Mouse (Mus musculus) limb, embryonic 11.5 days (tissue): ENCODE measurements around the gene Zmynd12. TPM values are rescaled to one million over a fixed set of nuclear protein-coding genes. Genes with fewer than 3 reads are reported as not detected.
A peak's percentile ranks its signal among the peaks of the same experiment; 100 is the strongest.

ENCODE experiments used
- ATAC-seq: fragments of 200-750 bp; cut with Nextera tagmentation; 2 replicates; pipeline ENCODE4 v1.8.0; 2017; ENCODE audit warnings: low read depth; ENCODE audit not compliant: insufficient number of reproducible peaks, low FRiP score, low TSS enrichment
- DNase-seq: peaks from one replicate; pipeline ENCODE4 v3.0.0-alpha.2; 2015; ENCODE audit warnings: low spot score
- H3K27ac ChIP-seq: fragments of 300-500 bp; sonication (generic); replicated peaks from 2 replicates; pipeline ENCODE4 v1.5.1; 2014; ENCODE audit warnings: low read depth, mild to moderate bottlenecking, low read length
- H3K27me3 ChIP-seq: fragments of 300-500 bp; sonication (generic); 2 replicates; pipeline ENCODE4 v1.6.1; 2014; ENCODE audit warnings: mild to moderate bottlenecking, low read length, mixed read lengths; ENCODE audit not compliant: control insufficient read depth, insufficient read depth
- H3K36me3 ChIP-seq: fragments of 300-500 bp; sonication (generic); 2 replicates; pipeline ENCODE4 v1.6.1; 2014; ENCODE audit warnings: mild to moderate bottlenecking, low read length, moderate library complexity, mixed read lengths; ENCODE audit not compliant: control insufficient read depth, insufficient read depth
- H3K4me1 ChIP-seq: fragments of 300-500 bp; sonication (generic); 2 replicates; pipeline ENCODE4 v1.6.1; 2014; ENCODE audit warnings: low read length, mixed read lengths; ENCODE audit not compliant: control insufficient read depth, insufficient read depth
- H3K4me2 ChIP-seq: fragments of 300-500 bp; sonication (generic); 2 replicates; pipeline ENCODE4 v1.6.1; 2014; ENCODE audit warnings: low read depth, mild to moderate bottlenecking, moderate library complexity; ENCODE audit not compliant: severe bottlenecking
- H3K4me3 ChIP-seq: fragments of 300-500 bp; sonication (generic); 2 replicates; pipeline ENCODE4 v1.5.1; 2014; ENCODE audit warnings: low read depth, low read length
- H3K9ac ChIP-seq: fragments of 300-500 bp; sonication (generic); 2 replicates; pipeline ENCODE4 v1.6.1; 2014; ENCODE audit warnings: mild to moderate bottlenecking, low read length
- H3K9me3 ChIP-seq: fragments of 300-500 bp; sonication (generic); 2 replicates; pipeline ENCODE4 v1.6.1; 2016; ENCODE audit warnings: low read length; ENCODE audit not compliant: control insufficient read depth
- WGBS: fragments of 180-500 bp; shearing (Covaris S2); extraction: QIAGEN DNeasy Blood & Tissue Kit; methylation state at CpG from one replicate; pipeline ENCODE4 v1.1.7; 2014; 5-methylcytosine and 5-hydroxymethylcytosine counted together
- polyA plus RNA-seq: library from polyadenylated mRNA; unstranded; fragments of >200 nt; fragmentation: Nextera tagmentation; extraction: Ambion mirVana; gene quantifications from 2 replicates; pipeline ENCODE4 v1.2.1, GENCODE M21; 2014

The Zmynd12 gene
- polyA plus RNA-seq, 1 experiment from 2014 or later = 0.36 TPM

GRCm38 (mm10) chr4:119453533-119453932, 30.9 kb downstream of the Zmynd12 start:
- H3K27me3 ChIP-seq = no peaks in the 10 kb centered on the region
- no peaks in the 10 kb centered on the region for H3K9me3 ChIP-seq
- no peaks in the 10 kb centered on the region for H3K4me1 ChIP-seq
- H3K9ac ChIP-seq = no peak overlapping the region
- WGBS = 34% methylated on average over 6 of the region's 6 CpGs
- H3K27ac ChIP-seq = no peak overlapping the region
- no peak for ATAC-seq
- H3K4me3 ChIP-seq = no peak overlapping the region
- no peak for DNase-seq
- no peak overlapping the region for H3K4me2 ChIP-seq
- no peaks in the 10 kb centered on the region for H3K36me3 ChIP-seq

GRCm38 (mm10) chr4:119460296-119460695, 37.7 kb downstream of the Zmynd12 start:
- ATAC-seq (peak; percentile 27; the same call in 1 of the 2 replicates), DNase-seq (peak; percentile 50)
- Histone ChIP-seq H3K9ac (no peak overlapping the region), H3K4me3 (no peak overlapping the region), H3K27ac (no peak overlapping the region), H3K4me1 (peaks cover 7% of the 10 kb centered on the region; the same call in 1 of the 2 replicates), H3K4me2 (no peak overlapping the region), H3K36me3 (no peaks in the 10 kb centered on the region), H3K9me3 (no peaks in the 10 kb centered on the region), H3K27me3 (no peaks in the 10 kb centered on the region)
- 62% methylated on average over 5 of the region's 5 CpGs for WGBS

- H3K36me3 ChIP-seq = no peaks in the 10 kb centered on the region
- H3K4me2 ChIP-seq = no peak overlapping the region
- peaks cover 7% of the 10 kb centered on the region; the same call in 1 of the 2 replicates for H3K4me1 ChIP-seq
- no peaks in the 10 kb centered on the region for H3K9me3 ChIP-seq
- H3K27ac ChIP-seq = no peak overlapping the region
- no peak overlapping the region for H3K4me3 ChIP-seq
- DNase-seq = no peak
- H3K9ac ChIP-seq = no peak overlapping the region
- no peaks in the 10 kb centered on the region for H3K27me3 ChIP-seq
- 39% methylated on average over 8 of the region's 8 CpGs for WGBS
- peak; percentile 18; the same call in 1 of the 2 replicates for ATAC-seq
Observed at GRCm38 (mm10) chr4:119460728-119461141, 38.1 kb downstream of the Zmynd12 start.

DNA sequence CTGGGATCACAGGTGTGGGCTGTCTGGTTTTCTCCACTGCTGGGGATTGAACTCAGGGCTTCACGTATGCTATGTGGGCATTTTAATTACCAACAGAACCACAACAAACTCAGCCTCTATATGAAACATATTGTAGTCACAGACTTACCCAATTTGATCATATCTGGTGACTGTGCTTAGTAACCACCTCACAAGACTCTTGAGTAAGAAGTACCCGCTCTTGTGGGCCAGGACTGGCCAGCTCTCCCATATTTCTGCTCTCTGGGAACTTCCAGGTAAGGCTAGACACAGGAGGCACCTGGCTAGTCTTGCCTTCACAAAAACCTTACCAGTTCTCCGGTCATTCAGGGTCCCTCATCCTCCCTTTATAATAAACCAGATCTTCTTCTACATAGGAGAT, 39.8 kb downstream of the Zmynd12 start:
- Histone ChIP-seq H3K9ac (no peak overlapping the region), H3K27ac (no peak overlapping the region), H3K4me1 (peaks cover 7% of the 10 kb centered on the region; the same call in 1 of the 2 replicates), H3K27me3 (no peaks in the 10 kb centered on the region), H3K36me3 (no peaks in the 10 kb centered on the region), H3K9me3 (no peaks in the 10 kb centered on the region), H3K4me2 (no peak overlapping the region), H3K4me3 (no peak overlapping the region)
- DNase-seq = no peak
- ATAC-seq = no peak
- WGBS = 88% methylated on average over 3 of the region's 3 CpGs

- Histone ChIP-seq H3K36me3 (no peaks in the 10 kb centered on the region), H3K9me3 (no peaks in the 10 kb centered on the region), H3K27ac (no peak overlapping the region), H3K4me3 (no peak overlapping the region), H3K9ac (no peak overlapping the region), H3K4me1 (peaks cover 7% of the 10 kb centered on the region; the same call in 1 of the 2 replicates), H3K4me2 (no peak overlapping the region), H3K27me3 (no peaks in the 10 kb centered on the region)
- 45% methylated on average over 11 of the region's 11 CpGs for WGBS
- ATAC-seq = no peak
- DNase-seq = peak; percentile 51
Observed at GRCm38 (mm10) chr4:119462858-119463755, 40.5 kb downstream of the Zmynd12 start.

GRCm38 (mm10) chr4:119463756-119464419, 41.3 kb downstream of the Zmynd12 start:
- no peaks in the 10 kb centered on the region for H3K27me3 ChIP-seq
- H3K27ac ChIP-seq = no peak overlapping the region
- no peak overlapping the region for H3K4me2 ChIP-seq
- ATAC-seq = no peak
- H3K36me3 ChIP-seq = no peaks in the 10 kb centered on the region
- H3K9ac ChIP-seq = no peak overlapping the region
- 80% methylated on average over 13 of the region's 13 CpGs for WGBS
- peaks cover 7% of the 10 kb centered on the region; the same call in 1 of the 2 replicates for H3K4me1 ChIP-seq
- no peak overlapping the region for H3K4me3 ChIP-seq
- DNase-seq = no peak
- H3K9me3 ChIP-seq = no peaks in the 10 kb centered on the region

DNA sequence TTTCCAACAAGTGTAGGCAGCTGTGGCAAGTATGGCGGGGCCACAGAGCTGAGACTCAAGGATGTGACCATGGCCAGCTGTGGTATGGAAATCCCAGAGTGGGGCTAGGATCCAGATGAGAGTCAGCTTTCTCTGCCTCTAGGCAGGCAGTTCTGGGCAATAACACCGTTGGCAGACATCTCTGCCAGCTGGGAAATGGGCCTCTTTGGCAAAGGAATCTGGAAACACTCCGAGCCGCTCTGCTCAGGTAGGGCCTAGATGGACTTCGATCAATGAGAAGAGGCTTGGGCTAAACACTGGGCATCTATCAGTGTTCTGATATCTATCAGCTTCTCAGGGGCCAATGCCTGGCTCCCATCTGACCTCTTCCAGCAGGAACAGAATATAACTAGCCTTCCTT, 43.2 kb downstream of the Zmynd12 start:
- DNase-seq = no peak
- WGBS = 90% methylated on average over 5 of the region's 5 CpGs

GRCm38 (mm10) chr4:119467720-119468380, 45.2 kb downstream of the Zmynd12 start:
- ATAC-seq (no peak), DNase-seq (no peak)
- Histone ChIP-seq H3K9ac (no peak overlapping the region), H3K4me3 (no peak overlapping the region), H3K9me3 (no peaks in the 10 kb centered on the region), H3K4me1 (peaks cover 6% of the 10 kb centered on the region; the same call in 1 of the 2 replicates), H3K4me2 (no peak overlapping the region), H3K27me3 (no peaks in the 10 kb centered on the region), H3K36me3 (no peaks in the 10 kb centered on the region), H3K27ac (no peak overlapping the region)
- 89% methylated on average over 16 of the region's 16 CpGs for WGBS

More for the DNA sequence above, 43.2 kb downstream of the Zmynd12 start:
- ATAC-seq = no peak
- Histone ChIP-seq H3K4me1 (peaks cover 7% of the 10 kb centered on the region; the same call in 1 of the 2 replicates), H3K9me3 (no peaks in the 10 kb centered on the region), H3K4me3 (no peak overlapping the region), H3K4me2 (no peak overlapping the region), H3K9ac (no peak overlapping the region), H3K36me3 (no peaks in the 10 kb centered on the region), H3K27ac (no peak overlapping the region), H3K27me3 (no peaks in the 10 kb centered on the region)
